Mouse (Mus musculus) forebrain, embryonic 14.5 days (tissue): Measurements from ENCODE around the gene Plaa. TPM values are rescaled to one million over a fixed set of nuclear protein-coding genes. Genes with fewer than 3 reads are reported as not detected.
A peak's percentile ranks its signal among the peaks of the same experiment; 100 is the strongest.
"Not testable (repeated sequence)": the region's sequence is repeated elsewhere in the genome, so short reads cannot be mapped to it uniquely, and the experiment has no call there.

Experiments used
- ATAC-seq: fragments of 200-750 bp; cut with Nextera tagmentation; 2 replicates; pipeline ENCODE4 v1.8.0; 2017; ENCODE audit warnings: mild to moderate bottlenecking, moderate library complexity
- DNase-seq: peaks from one replicate; pipeline ENCODE4 v3.0.0-alpha.2; 2015; ENCODE audit warnings: low spot score
- H3K27ac ChIP-seq: fragments of 300-500 bp; sonication (generic); 2 replicates; pipeline ENCODE4 v1.5.1; 2014; ENCODE audit warnings: low read depth, mild to moderate bottlenecking, control low read depth, low read length, moderate library complexity
- H3K27me3 ChIP-seq: fragments of 300-500 bp; sonication (generic); replicated peaks from 2 replicates; pipeline ENCODE4 v1.6.1; 2014; ENCODE audit warnings: low read length, control low read depth, mixed read lengths; ENCODE audit not compliant: control insufficient read depth, insufficient read depth
- H3K36me3 ChIP-seq: fragments of 300-500 bp; sonication (generic); 2 replicates; pipeline ENCODE4 v1.6.1; 2014; ENCODE audit warnings: low read length, control low read depth; ENCODE audit not compliant: control insufficient read depth, insufficient read depth
- H3K4me1 ChIP-seq: fragments of 300-500 bp; sonication (generic); 2 replicates; pipeline ENCODE4 v1.6.1; 2014; ENCODE audit warnings: antibody characterized with exemption, low read length, control low read depth; ENCODE audit not compliant: control insufficient read depth, insufficient read depth
- H3K4me2 ChIP-seq: fragments of 300-500 bp; sonication (generic); 2 replicates; pipeline ENCODE4 v1.6.1; 2014; ENCODE audit warnings: mild to moderate bottlenecking, control low read depth, low read length
- H3K4me3 ChIP-seq: fragments of 300-500 bp; sonication (generic); 2 replicates; pipeline ENCODE4 v1.5.1; 2014; ENCODE audit warnings: low read depth, low read length, control low read depth
- H3K9ac ChIP-seq: fragments of 300-500 bp; sonication (generic); 2 replicates; pipeline ENCODE4 v1.6.1; 2014; ENCODE audit warnings: mild to moderate bottlenecking, low read length, control low read depth, moderate library complexity
- H3K9me3 ChIP-seq: fragments of 300-500 bp; sonication (generic); replicated peaks from 2 replicates; pipeline ENCODE4 v1.6.1; 2016; ENCODE audit warnings: low read length, control low read depth, mixed read lengths; ENCODE audit not compliant: control insufficient read depth
- WGBS: fragments of 180-500 bp; shearing (Covaris S2); extraction: QIAGEN DNeasy Blood & Tissue Kit; methylation state at CpG from one replicate; pipeline ENCODE4 v1.1.7; 2014; 5-methylcytosine and 5-hydroxymethylcytosine counted together
- polyA plus RNA-seq: library from polyadenylated mRNA; unstranded; fragments of >200 nt; fragmentation: Nextera tagmentation; extraction: Ambion mirVana; gene quantifications from 2 replicates; pipeline ENCODE4 v1.2.1, GENCODE M21; 2014

Plaa gene
- polyA plus RNA-seq, result 69.4 and 75.4 TPM in 2 replicates

DNA sequence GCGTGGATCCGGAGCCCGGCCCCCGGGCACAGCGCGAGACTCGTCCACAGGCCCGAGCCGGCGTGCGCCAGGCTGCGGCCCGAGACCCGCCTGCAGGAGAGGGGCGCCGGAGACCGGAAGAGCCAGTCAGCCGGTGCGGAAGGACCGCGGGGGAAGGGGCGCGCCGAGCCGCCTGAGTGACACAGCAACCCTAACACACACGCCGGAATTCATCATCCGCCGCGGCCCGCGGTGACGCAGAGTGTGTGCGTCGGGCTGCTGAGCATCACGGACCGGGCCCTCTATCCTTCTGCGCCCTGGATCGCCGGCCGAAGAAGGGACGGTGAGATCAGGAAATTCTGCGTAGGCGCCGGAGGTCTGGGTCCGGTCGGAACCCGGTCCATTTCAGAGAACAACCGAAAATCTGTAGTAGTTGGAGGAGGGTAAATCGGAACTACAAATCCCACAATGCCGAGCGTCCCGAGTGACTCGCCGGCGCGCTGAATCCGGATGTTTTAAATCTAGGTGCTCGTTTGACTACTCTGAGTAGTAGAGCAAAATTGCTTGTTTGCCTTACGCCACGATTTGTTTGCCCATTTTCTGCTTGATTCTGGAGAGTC, at the start of gene Plaa:
TSS of gene Plaa (minus strand) at position 214 of the 599 bp plus-strand sequence.
- DNase-seq (peak; percentile 96), ATAC-seq (peak; percentile 99)
- Histone ChIP-seq H3K27me3 (no peaks in the 10 kb centered on the region), H3K4me1 (peaks cover 10% of the 10 kb centered on the region), H3K36me3 (no peaks in the 10 kb centered on the region), H3K4me3 (peak within 1 kb of the TSS; percentile 97), H3K9me3 (no peaks in the 10 kb centered on the region), H3K4me2 (peak within 1 kb of the TSS; percentile 81), H3K27ac (peak within 1 kb of the TSS; percentile 81), H3K9ac (peak within 1 kb of the TSS; percentile 96)
- under 1% methylated on average over 59 of the region's 61 CpGs for WGBS

DNA sequence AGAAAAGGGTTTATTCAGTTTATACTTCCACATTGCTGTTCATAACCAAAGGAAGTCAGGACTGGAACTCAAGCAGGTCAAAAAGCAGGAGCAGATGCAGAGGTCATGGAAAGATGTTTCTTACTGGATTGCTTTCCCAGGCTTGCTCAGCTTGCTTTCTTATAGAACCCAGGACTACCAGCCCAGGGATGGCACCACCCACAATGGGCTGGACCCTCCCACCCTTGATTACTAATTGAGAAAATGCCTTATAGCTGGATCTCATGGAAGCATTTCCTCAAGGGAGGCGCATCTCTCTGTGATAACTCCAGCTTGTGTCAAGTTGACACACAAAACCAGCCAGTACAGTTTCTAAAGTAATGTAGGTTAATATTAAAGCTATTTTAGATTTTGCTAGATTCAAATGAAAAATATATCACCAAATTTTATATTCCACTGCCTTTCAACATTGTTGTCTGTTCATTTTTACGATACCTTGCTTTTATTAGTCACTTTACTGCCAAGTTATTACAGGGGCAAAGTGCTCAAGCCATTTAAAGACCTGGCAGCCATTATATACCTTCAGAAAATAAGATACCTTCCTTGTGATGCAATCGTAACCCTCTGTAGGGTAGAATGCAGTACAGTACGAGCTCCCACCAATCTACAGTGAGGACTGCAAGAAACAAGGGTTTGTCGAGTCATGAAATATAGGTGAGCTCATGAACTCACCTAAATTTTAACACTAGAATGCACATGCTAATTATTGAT, 47.6 kb upstream of the Plaa start:
- H3K27me3 ChIP-seq, ATAC-seq, H3K9me3 ChIP-seq, H3K4me1 ChIP-seq, H3K27ac ChIP-seq, H3K4me3 ChIP-seq, H3K4me2 ChIP-seq, DNase-seq, H3K36me3 ChIP-seq, H3K9ac ChIP-seq: not testable (repeated sequence)
- 92% methylated on average over 5 of the region's 5 CpGs for WGBS

DNA sequence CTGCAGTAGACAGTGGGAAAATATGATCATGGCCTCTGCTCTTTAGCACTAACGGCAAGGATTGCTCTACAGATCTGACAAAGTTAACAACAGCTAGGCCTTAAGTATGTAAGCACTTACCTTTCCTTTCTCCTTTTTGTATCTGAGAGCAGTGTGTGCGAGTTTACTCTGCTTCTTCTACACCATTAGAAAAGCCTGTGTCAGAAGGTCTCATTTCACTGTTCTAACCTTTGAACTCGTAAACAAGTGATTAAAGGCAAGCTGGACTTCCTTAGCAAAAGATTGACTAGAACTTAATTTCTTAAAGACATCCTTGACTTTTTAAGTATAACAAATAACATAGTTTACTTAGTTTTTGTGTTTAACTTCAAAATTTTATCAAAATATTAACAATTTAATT, 46.9 kb upstream of the Plaa start, which contains the start of gene Lrrc19:
TSS of gene Lrrc19 (minus strand) at position 225 of the 400 bp plus-strand sequence.
- WGBS, result 88% methylated on average over 3 of the region's 3 CpGs
- no peak within 1 kb of the TSS for H3K9ac ChIP-seq
- no peak within 1 kb of the TSS for H3K27ac ChIP-seq
- ATAC-seq, result no peak
- DNase-seq, result no peak
- no peaks in the 10 kb centered on the region for H3K4me1 ChIP-seq
- no peaks in the 10 kb centered on the region for H3K9me3 ChIP-seq
- H3K36me3 ChIP-seq, result 0 out of 2 replicates have a peak, but pooled peaks cover 6% of the 10 kb centered on the region
- H3K27me3 ChIP-seq, result no peaks in the 10 kb centered on the region
- H3K4me3 ChIP-seq, result no peak within 1 kb of the TSS
- H3K4me2 ChIP-seq, result no peak within 1 kb of the TSS

GRCm38 (mm10) chr4:94643141-94643540, 40.1 kb upstream of the Plaa start:
- 80% methylated on average over 2 of the region's 2 CpGs for WGBS
- Histone ChIP-seq H3K9ac (no peak overlapping the region), H3K27ac (no peak overlapping the region), H3K4me1 (no peaks in the 10 kb centered on the region), H3K27me3 (no peaks in the 10 kb centered on the region), H3K4me3 (no peak overlapping the region), H3K9me3 (no peaks in the 10 kb centered on the region), H3K4me2 (no peak overlapping the region), H3K36me3 (no peaks in the 10 kb centered on the region)
- DNase-seq, result peak; percentile 9
- ATAC-seq, result no peak

DNA sequence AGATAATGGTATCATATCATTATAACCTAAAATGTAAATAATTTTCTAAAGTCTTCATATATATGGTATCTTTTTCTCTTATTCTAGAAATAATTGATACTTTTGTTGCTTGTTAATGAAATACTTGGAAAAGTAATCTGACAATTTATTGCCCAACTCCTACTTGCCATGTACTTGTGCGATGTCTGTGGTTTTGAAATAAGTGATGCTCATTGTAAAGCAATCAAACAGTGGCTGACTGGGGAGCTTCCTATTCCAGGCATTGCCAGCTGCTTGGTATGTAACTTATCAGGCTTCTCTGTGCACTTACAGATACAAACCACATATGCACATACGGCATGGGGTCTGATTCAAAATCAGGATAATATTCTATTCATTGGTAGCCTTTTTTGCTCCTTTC, 17.0 kb upstream of the Plaa start:
- H3K27me3 ChIP-seq, result no peaks in the 10 kb centered on the region
- H3K36me3 ChIP-seq, result peaks cover 18% of the 10 kb centered on the region
- no peak overlapping the region for H3K4me2 ChIP-seq
- ATAC-seq (no peak), DNase-seq (no peak)
- no peak overlapping the region for H3K9ac ChIP-seq
- peaks cover 4% of the 10 kb centered on the region; the same call in 1 of the 2 replicates for H3K4me1 ChIP-seq
- no peak overlapping the region for H3K27ac ChIP-seq
- no peak overlapping the region for H3K4me3 ChIP-seq
- no peaks in the 10 kb centered on the region for H3K9me3 ChIP-seq
- 88% methylated on average over 2 of the region's 2 CpGs for WGBS

GRCm38 (mm10) chr4:94614627-94615006, 11.6 kb upstream of the Plaa start:
- under 1% methylated on average over 18 of the region's 18 CpGs for WGBS
- peak overlapping the region; percentile 85 for H3K9ac ChIP-seq
- peak; percentile 74 for ATAC-seq
- peak overlapping the region; percentile 52; the same call in 1 of the 2 replicates for H3K27ac ChIP-seq
- H3K4me3 ChIP-seq, result peak overlapping the region; percentile 65
- no peaks in the 10 kb centered on the region for H3K27me3 ChIP-seq
- DNase-seq, result no peak
- H3K36me3 ChIP-seq, result no peaks in the 10 kb centered on the region
- H3K4me1 ChIP-seq, result peaks cover 10% of the 10 kb centered on the region; the same call in 1 of the 2 replicates
- H3K4me2 ChIP-seq, result peak overlapping the region; percentile 66
- H3K9me3 ChIP-seq, result no peaks in the 10 kb centered on the region

GRCm38 (mm10) chr4:94613972-94614626, 11.1 kb upstream of the Plaa start, which contains the start of gene Ift74:
Gene Ift74, plus strand, starts transcription at chr4:94614491.
- peak within 1 kb of the TSS; percentile 52; the same call in 1 of the 2 replicates for H3K27ac ChIP-seq
- DNase-seq (peak; percentile 99), ATAC-seq (peak; percentile 100)
- 1% methylated on average over 29 of the region's 29 CpGs for WGBS
- no peaks in the 10 kb centered on the region for H3K9me3 ChIP-seq
- peak within 1 kb of the TSS; percentile 85 for H3K9ac ChIP-seq
- H3K27me3 ChIP-seq, result no peaks in the 10 kb centered on the region
- no peaks in the 10 kb centered on the region for H3K36me3 ChIP-seq
- H3K4me3 ChIP-seq, result peak within 1 kb of the TSS; percentile 65
- H3K4me2 ChIP-seq, result peak within 1 kb of the TSS; percentile 66
- H3K4me1 ChIP-seq, result peaks cover 10% of the 10 kb centered on the region; the same call in 1 of the 2 replicates

GRCm38 (mm10) chr4:94610339-94610738, 7.3 kb upstream of the Plaa start:
- WGBS, result 82% methylated on average over 3 of the region's 3 CpGs
- ATAC-seq (no peak), DNase-seq (no peak)
- Histone ChIP-seq H3K4me2 (no peak overlapping the region), H3K4me1 (peaks cover 6% of the 10 kb centered on the region; the same call in 1 of the 2 replicates), H3K27ac (no peak overlapping the region), H3K4me3 (no peak overlapping the region), H3K36me3 (no peaks in the 10 kb centered on the region), H3K9ac (no peak overlapping the region), H3K27me3 (no peaks in the 10 kb centered on the region), H3K9me3 (no peaks in the 10 kb centered on the region)
